Mouse (Mus musculus) T-helper 1 cell (primary cell): Measurements from ENCODE around the gene Syn3.

Experiments
- in situ Hi-C: fragments of 300-600 bp; cut with MboI, MseI; formaldehyde crosslinking; loops from one replicate; pipeline ENCODE4 v1.15.1; 2025; ENCODE audit warnings: high pct_unique_total_duplicates

The Syn3 gene

DNA sequence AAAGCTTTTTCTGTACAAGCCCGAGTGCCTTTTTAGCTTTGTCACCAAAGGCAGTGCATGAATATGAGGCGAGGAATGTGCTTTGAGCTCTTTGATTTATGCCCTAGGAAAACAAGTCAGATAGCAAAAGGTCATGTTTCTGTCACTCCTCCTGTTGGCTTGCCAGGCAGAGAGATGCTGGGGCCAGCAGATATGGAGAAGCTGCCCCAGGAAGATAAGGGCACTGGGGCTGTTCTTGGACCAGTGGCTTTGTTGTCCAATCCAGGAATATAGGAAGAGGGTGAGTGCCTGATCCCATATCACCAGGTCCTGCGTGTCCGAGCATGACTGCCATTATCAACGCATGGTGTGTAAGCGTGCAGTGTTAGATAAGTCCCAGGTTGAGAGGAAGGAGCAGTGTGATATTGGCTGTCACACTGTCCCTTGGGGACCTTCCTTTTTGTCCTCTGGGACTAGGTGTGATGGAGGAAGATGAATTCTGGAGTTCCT, 336.9 kb downstream of the Syn3 start:
- in situ Hi-C loops, result no loop called here

DNA sequence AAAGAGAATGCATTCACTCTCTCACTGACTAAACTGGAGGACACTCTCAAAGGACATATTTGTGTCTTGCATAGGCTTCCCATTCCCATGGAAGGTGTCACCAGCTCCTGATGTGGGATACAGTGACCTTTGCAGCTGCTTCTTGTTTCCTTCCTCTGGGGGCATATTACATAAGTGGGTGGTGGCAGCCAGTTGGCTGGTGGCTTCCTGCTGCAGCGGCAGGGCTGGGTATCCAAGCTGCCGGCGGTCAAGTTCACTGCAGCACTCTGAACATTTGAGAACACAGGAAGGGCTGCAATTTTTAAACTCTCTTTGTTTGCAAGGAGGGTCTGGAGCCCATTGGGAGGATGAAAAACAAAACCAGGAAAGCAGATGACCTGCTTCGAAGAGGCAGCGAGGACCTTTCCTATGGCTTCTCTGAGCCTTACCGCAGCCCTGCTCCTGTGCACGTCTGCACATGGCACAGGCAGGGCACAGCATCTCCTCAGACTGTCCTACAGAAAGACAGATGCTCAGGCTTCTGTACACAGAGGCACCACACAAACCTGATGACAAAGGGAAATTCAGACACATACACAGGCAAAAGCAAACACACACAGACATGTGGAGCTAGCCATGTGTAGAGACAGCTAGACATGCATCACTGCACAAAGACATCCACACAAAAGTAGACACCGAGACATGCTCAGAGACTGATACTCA, 340.3 kb downstream of the Syn3 start:
- in situ Hi-C loops, result no loop called here

DNA sequence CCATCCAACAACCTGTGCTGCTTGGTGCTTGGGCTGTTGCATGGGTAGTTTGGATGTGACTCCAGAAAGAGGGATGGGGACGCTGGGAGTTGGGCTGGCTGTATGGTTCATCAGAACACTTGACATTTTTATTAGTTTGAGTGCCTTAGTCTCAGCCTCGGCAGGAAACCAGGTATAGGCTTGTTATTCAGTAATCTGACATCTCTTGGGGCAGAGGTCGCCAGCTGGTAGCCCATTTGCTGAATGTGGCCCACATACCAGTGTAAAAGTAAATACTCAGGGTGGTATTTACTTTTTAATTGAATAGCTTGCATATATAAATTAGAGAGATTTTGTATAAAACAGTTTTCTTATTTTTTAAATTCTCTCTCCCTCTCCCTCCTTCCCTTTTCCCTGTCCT, 343.4 kb downstream of the Syn3 start:
- in situ Hi-C loops, result no loop called here

DNA sequence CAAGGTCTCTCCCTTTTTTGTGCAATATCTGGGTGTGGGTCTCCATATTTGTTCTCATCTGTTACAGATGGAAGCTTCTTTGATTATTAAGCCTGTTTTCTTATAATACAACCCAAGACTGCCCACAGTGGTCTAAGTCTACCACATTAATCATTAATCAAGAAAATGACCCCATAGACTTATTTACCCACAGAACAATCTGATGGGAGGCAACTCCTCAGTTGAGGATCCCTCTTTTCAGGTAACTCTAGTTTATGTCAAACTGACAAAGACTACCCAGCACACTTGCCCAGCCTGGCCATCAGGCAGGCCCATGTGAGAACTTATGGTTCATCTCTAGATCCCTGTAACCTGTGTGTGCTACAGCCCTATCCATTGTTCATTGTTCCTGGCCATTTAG, 345.5 kb downstream of the Syn3 start:
- in situ Hi-C loops, result no loop called here

DNA sequence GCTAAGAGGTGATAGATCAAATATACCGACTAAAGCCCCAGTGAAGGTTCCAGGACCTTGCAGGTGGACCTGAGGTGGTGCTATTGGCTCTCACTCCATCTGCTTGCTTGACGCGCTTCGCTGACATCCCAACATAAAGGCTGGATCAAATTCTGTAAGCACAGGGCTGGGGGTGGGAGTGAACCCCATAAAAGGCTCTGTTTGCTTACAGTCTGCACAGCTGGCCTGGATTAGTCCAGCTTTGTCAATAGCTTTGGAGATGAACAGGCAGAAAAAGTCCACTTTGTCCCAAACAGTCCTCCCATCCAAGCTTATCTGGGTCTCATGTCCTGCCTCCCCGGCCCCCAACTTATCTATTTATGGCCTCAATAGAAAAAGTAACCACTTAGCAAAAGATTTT, 347.3 kb downstream of the Syn3 start:
- in situ Hi-C loops, result no loop called here

DNA sequence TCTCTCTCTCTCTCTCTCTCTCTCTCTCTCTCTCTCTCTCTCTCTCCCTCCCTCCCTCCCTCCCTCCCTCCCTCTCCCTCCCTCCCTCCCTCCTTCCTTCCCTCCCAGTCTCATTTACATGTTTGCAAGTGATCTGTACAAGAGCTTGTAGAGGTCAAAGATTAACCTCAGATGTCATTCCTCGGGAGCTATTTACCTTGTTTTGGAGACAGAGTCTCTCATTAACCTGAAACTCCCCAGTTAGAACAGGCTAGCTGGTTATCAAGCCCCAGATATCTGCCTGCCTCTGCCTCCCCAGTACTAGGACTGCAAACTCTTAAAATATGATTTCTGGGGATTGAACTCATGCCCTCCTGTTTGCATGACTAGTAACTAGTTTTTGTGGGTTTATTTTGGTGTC, 348.6 kb downstream of the Syn3 start:
- in situ Hi-C loops, result no loop called here

DNA sequence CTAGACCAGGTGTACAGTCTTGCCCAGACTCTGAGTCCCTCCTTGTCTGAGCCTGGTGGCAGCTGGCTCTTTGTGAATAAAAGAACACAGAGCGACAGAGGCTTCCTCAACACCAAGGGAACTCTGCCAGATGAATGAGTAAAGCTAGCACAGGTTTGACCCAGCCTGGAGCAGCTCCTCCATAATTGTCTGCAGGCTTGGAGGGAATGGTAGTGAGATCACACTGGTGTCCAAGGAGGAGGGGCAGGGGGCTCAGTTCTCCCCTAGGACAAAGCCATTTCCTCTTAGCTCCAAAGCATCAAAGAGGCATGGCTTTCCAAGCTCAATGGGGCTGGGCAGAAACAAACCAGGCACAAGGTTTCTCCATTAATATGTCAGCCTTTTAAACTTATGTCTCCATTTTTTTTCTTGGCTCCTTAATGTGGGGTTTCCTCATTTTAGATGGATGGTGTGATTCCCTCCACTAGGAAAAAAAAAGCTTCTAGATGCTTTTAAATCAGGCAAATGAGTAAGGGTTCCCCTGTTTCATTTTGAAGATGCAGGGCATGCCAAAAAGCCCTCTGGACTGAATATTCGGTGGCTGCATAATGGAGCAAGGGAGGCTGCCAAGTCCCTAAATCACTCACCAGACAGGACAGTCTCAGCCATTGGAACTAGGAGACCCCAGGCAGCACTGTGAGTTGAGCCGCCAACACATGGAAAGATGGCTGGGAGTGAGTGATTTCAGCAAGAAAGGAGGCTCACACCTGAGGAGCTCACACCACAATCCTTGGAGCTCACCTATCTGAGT, 349.5 kb downstream of the Syn3 start:
- in situ Hi-C loops, result no loop called here

DNA sequence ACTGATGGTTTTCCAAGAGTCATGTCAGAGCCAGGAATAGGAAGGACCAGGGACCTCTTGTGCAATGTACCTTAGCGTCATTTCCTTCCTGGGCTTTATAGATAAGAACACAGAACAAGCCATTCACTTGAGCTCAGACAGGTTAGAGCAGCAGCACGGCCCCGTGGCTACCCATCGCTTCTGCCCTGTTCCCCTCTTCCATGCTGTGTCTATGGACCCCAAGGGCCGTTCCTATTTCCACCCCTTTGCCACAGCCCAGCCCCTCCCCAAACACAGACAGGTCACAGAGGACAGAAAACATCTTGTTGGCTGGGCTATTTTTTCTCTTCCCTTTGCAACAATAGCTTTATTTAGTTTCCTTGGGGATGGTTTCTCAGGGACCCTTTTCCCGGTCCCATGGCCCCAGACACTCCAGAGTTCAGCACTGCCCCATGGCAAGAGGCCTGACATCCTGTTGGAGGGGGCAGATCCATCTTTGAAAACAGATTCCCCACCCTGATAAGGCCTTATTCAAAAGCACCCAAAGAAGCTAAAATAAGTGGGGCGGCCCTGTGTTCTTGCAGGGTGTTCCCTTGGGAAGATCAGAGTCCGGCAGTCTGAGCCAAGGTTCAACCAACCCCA, 359.5 kb downstream of the Syn3 start:
- in situ Hi-C loops, result no loop called here

DNA sequence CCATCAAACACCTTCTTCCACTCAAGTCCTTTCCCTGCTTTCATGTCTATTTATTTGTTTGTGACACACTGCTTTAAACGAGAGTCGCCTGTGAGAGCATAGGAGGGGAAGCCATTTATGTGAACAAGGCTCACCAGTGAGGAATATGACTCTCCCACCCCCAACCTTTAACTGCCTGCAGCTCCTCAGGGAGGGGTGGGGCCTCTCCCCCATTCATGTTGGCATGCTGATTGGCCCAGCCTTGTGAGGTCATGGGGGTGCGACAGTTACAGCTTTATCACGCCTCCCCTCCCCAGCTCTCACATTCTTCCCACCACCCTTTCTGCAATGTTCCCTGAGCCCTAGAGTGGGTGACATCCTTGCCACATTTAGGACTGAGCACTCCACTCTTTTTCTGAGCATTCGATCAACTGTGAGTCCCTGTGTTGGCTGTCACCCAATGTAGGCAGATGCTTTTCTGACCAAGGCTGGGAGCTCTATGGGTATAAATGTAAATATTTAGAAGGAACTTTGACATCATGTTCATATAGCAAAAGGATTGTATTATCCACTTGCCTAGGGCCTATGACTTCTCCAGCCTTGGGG, 361.0 kb downstream of the Syn3 start:
- in situ Hi-C loops, result no loop called here

DNA sequence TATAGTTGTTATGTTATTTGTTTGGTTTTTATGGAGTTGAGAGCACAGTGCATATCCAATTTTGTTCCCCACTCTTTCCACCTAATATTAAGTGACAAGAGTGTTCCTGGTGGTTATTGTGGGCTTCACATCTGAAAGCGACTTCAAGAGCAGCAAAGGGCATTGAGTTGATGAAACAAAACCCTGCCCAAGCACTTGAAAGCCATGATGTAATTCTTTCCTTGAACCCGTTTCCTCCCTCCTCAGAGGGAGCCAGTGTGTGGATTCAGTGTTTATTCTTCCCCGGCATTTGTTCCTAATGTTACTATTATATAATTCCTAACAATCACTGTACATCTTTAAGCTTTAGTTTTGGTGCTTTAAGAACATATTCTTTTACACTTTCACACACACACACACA, 361.6 kb downstream of the Syn3 start:
- in situ Hi-C loops, result no loop called here

DNA sequence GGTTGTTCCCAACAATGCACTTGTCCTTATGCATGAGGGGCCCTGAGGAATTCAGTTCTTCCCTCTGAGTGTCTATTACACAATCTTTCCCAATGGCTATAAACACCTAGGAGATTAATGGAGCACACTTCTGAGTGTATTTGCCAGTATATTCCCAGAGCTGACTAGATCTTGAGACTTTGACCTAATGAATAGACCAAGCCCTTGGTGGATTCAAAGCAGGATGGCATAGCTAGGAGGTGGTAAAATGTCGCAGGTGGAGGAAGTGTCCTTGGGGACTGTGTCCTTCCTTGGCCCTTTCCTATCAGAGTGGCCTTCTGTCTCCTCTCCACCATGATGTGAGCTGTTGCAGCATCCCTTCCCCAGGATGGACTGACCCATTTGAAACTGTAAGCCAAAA, 362.4 kb downstream of the Syn3 start:
- in situ Hi-C loops, result no loop called here

DNA sequence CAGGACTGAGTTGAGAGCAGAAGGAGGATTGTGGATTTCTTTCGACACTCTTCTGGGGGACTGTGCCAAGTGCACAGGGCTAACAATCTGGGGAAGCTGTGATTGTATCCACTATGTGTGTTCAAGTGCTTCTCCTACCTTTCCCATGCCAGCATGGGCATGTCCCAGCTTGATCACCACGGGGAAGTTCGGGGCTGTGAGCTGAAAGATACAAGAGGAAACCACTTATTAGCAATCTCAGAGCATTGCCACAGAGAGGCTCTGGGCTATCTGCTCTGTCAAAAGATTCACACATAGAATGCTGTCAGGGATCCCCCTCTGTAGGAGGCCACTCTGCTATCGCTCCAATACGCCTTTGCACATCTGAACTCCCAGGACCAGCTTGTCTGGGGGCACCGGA, 363.8 kb downstream of the Syn3 start:
- in situ Hi-C loops, result no loop called here

DNA sequence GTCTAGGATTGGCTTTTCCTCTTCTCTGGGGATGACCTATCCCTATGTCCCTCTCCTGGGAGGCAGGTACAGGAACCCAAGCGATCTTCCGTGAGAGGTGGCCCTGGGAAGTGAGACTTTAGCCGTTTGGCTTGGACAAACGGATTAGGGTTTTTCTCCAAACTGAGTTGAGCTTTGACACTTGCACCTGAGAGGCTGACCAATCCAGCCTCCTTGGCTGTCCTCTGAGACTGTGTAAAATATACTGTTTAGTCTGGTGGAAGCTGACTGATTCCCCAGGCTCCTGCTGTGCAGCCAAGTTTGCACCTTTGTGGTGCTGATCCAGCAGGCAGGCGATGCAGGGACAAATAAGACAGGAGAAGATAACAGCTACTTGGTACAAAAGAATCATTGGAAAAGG, 364.4 kb downstream of the Syn3 start:
- in situ Hi-C loops, result no loop called here

DNA sequence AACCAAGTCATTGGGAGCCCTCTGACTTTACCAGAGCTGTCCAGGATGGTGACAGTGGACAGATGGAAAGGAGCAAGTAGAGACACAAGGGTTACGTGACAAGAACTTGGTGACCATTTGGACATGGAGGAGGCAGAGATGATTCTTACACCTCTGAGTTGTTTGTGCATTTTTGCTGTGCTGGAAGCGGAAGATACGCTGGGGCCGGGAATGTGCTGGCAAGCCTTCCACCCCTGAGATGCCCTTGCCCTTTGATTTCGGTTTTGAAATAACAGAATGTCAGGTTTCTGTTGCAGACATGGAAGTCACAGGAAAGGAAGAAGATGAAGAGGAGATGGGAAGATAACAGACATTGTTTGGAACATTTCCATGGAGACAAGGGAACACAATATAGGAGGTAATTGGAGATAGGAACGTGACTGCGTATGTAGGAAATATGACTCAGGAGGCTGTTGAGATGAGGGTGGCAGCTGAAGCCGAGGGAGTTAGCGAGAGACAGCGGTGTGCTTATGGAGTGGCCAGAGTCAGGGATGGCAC, 366.2 kb downstream of the Syn3 start:
- in situ Hi-C loops, result no loop called here

DNA sequence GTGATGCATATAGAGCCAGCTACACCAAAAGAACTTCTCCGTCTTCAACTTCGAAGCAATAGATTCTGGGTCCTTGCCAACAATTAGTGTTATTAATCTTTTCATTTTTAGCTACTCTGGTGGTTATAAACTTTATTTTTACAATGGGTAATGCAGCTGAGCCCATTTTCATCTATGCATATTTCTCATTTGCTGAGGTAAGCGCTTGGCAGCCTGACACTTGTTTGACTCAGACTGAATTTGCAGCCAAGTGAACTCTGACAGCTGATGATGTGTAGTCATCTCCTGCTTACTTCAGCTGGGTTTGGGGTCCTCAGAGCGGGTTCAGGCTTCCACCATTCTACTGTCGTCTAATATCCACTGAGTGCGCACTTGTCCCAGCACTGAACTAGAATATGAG, 369.6 kb downstream of the Syn3 start:
- in situ Hi-C loops, result no loop called here

DNA sequence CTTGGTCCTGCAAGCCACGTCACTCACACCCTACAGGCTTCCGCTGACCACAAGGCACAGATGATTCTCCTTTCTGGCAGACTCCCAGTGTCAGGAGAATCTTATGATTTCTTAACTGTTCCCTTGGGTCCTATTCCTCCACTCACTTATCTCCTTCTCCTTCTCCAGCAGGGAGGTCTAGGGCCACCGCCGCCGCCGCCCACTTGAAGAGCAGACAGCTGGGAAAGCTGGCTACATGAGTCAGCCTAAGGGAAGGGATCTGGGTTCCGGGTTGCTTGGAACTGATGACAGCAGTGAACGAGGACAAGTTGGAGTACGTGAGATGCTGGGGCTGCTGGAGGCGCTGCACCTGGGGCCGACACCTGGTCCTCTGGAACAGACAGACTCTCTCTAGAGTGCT, 372.2 kb downstream of the Syn3 start:
- in situ Hi-C loops, result no loop called here

DNA sequence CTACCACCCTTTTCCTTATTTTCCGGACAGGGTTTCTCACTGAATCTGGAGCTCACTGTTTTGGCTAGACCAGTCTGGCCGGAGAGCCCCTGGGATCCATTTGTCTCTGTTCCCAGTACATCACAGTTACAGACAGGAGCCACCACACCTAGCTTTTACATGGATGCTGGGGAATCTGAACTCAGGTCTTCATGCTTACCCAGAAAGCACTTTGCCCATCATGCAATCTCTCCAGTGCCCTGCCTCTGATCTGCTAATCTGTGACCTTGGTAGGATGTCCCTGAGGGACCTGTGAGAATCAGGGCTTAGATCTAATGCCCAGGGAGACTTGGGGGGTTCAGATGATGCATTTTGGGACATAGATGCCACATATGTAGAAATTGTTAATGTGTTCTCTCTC, 373.3 kb downstream of the Syn3 start:
- in situ Hi-C loops, result no loop called here

DNA sequence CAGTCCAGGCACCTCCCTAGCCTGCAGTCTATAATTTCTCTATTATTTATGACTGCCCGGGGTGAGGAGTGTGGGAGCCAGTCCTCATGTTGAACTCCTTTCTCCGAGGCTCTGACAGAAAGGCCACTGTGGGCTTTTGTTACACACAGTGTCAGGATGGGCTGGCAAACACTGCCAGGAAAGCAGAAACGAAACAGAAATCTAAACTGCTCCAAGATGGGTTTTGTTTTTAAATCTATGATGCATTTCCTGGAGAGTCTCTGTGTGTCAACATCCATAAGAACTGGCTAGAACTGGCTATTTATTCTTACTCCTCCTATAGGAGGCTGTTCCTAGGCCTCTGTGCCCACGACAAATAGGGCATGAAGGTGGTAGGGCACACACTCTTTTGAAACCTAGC, 374.6 kb downstream of the Syn3 start:
- in situ Hi-C loops, result loop anchor here (25.0 kb wide), 1 partner anchor 1987 kb away; no protein-coding TSS in a partner anchor

DNA sequence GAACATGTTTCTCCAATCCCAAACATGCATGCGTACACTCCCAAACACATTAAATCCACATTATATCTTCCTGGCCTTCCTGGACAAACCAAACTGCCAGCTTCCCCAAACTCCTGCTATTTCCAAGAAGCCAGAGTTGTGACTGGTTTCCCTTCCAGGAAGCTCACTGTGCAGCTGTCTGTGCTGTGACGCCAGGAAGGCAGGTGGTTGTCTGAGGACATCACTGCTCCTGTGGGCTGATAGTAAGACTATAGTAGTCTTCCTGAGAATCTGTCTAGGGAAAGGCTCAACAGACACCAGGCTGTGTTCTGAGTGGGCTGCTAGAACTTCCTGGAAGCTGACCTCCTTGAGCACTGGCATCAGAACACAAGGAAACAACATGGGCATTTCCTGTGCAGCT, 375.5 kb downstream of the Syn3 start:
- in situ Hi-C loops, result loop anchor here (25.0 kb wide), 1 partner anchor 1986 kb away; no protein-coding TSS in a partner anchor

DNA sequence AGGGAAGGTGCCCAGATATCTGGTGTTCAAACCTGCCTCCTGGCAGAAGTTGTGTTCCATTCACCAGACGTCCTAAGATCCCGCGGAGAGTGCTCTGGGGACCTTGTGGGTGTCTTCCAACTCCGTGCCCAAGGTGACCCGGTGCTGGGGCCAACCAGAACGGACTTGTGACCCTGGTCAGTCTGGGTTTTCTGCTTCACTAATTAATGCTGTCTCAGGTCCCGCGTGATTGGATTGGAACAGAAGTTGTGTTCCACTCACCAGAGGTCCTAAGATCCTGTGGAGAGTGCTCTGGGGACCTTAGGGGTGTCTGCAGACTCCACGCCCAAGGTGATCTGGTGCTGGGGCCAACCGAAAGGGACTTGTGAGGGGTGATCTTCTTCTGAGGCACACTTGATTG, 376.2 kb downstream of the Syn3 start:
- in situ Hi-C loops, result loop anchor here (25.0 kb wide), 1 partner anchor 1985 kb away; no protein-coding TSS in a partner anchor

DNA sequence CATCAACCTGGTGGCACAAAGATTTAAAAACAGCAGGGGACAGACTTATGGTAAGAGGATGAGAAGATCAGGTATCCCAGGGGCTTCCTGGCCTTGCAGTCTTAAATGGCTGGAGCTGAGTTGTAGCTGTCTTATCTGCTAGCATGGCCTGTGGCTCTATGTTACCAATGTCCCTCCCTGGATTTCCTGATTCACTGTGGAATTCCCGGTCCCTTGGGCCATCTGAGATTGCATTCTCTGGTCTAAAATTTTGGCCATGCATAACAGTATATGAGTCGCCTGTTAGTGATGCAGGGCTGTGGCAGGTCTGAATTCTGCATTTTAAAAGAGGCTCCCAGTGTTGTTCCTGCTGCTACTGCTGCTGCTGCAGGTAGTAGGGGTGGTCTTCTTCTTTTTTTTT, 382.4 kb downstream of the Syn3 start:
- in situ Hi-C loops, result loop anchor here (25.0 kb wide), 1 partner anchor 1979 kb away; no protein-coding TSS in a partner anchor

DNA sequence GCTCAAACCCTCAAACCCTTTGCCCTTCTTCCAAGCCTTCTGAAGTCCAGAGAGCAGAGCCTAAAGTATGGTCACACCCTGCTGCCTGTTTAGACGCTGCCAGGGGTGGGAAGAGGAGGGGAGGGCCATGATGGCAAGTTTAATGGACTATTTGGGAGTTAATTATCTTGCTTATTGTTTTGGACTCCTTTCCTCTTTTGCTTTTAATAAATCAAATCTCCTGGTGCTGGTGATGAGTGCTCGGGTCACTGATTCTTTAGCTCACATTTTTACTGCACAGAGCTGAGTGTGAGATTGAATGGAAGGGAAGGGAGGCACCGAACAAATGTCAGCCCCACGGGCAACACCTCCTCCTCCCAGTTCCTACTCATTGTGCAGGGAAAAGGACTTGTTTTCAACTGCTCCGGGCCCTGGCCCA, 384.3 kb downstream of the Syn3 start:
- in situ Hi-C loops, result loop anchor here (25.0 kb wide), 1 partner anchor 1977 kb away; no protein-coding TSS in a partner anchor
